Mouse (Mus musculus): Measurements from ENCODE around the gene Opcml.

The Opcml gene

DNA sequence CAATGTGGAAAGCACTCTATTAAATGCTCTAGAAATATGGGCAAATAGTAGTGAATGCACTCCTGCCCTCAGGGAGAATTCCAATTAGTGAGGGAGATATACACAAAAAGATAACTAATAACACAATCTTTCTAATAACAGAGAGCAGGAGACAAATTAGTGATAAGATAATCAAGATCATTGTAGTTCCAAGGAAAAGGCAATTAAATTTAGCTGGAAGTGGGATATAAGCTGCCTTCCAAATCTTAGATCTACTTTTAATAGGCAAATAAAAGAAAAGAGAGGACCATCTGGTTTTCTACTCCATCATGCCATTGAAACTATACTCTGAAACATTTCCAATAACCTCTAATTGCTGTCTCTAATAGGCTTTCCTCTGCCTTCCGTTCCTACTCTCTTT is 742.6 kb downstream of the Opcml start:
- no peak for DNase-seq (ENCODE audit: low read depth, low spot score)

DNA sequence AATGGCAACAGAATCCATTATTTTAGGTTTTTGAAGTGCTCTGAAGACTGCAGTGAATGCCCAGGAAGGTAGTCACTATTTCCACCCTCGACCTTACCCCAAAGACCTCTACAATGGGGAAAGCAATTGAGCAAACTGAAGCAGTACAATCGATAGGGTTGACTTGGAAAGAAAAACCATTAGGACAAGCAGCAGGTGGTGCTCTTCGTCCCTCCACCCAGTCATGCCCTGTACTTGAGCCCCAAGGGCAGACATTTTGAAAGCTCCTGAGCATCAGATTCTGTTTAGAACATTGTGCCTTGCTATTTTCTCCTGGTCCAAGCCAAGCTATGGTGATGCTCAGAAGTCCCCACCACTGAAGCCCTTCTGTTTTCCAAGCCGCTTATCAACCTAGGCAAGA is 744.4 kb downstream of the Opcml start:
- DNase-seq (ENCODE audit: low read depth, low spot score): peak; percentile 77

DNA sequence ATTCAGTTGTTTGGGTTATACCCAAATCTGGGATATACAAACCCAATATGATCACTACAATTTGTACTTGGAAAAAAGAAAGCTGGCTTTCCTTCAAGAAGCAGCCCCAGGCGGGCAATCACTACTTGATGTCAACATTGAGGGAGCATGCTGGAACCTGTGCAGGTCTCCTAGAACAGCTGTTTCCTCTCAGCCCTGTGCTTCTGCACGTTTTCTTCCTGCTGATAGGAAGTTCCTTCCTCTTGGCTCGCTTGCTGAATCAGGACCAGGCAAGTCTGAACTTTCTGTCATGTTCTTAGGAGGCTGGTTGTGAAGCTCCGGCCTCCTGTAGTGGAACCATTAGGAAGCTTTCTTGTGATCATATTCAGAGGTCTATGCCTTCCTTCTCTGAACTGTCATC is 746.1 kb downstream of the Opcml start:
- no peak for DNase-seq (ENCODE audit: low read depth, low spot score)

DNA sequence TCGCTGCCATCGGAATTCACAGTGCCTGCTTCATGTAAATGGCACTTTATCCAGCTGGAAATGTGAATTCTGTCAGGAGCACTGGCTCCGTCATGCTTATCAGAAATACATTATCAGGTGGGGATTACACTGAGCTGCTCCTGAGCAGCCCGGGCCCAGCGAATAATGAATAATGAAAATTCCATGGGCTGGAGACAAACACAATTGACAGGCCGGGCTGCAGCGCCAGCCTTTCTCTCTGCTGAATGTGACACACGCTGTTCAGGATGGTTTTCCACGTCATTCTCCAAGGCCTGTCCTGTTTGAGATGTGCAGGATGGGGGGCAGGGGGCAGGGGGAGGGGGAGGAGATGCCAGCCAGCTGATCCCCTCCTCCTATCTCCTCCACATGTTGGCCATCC is 757.6 kb downstream of the Opcml start:
- no peak for DNase-seq (ENCODE audit: low read depth, low spot score)

DNA sequence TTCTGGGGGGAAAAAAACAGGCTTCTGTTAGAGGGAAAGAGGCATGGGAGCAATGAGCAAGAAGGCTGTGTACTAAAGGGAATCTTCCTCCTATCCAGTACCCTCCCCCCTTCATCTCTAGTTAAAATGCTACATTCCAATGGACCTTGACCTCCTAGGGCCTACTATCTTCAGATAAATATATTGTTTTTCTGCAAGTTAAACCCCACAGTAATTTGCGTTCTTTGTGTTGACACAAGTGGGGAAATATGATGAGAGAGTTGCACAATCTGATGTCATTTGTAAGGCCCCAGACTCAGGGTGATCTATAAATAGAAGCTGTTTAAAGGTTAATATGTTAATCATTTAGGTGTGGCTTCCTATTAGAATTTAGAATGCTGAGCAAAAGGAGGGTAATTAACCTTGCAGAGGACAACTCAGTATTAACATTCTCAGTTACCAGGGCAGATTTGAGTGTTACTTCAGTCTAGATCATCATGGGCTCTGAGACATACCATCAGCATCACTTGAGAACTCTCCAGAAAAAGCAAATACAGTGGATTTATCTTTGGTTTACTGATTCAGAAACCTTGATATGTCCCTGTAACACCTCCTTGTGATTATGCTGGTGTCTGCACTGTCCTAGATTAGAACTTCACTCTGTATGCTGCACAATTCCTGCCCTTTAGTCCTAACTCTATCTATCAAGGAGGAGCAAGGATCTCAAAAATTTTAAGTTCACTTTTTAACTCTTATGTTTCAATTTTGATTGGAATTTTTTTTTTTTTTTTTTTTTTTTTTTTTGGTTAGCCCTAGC is 762.0 kb downstream of the Opcml start:
- peak; percentile 64 for DNase-seq (ENCODE audit: low read depth, low spot score)

DNA sequence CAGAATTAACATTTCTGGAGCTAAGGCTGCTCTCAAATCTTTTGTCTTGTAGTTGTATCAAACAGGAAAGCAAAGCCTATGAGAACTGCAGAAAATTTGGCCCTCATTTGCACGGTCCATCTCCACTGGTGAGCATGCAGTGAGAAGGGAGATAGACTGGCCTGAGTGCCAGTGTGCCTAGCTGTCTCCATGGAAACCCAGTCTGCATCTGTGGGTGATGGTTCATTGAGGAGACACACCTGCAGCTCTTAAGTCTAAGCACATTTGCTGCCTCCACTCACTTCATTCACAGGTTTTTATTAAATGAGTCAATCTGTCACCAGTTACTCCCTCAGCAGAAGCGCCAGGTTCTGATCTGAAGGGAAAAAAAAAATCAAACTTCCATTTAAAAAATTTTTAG is 768.1 kb downstream of the Opcml start:
- DNase-seq (ENCODE audit: low read depth, low spot score): no peak

DNA sequence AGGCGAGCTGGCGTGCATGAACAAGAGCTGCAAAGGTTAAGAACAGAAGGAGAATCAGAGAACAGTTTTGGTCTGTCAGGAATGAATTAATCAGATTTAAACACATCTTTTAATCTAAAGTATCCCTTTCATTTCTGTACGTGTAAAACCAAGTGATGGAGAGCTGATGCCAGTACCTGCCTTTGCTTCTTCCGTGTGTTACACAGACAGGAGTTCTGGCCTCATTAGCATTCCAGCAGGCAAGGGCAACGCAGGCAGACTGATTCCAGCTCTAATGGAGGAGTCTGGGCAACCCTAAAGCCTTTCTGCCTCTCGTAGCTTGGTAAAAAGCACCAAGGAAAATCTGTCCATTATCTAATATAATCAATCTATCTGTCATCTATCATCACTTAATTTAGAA is 771.2 kb downstream of the Opcml start:
- no peak for DNase-seq (ENCODE audit: low read depth, low spot score)

DNA sequence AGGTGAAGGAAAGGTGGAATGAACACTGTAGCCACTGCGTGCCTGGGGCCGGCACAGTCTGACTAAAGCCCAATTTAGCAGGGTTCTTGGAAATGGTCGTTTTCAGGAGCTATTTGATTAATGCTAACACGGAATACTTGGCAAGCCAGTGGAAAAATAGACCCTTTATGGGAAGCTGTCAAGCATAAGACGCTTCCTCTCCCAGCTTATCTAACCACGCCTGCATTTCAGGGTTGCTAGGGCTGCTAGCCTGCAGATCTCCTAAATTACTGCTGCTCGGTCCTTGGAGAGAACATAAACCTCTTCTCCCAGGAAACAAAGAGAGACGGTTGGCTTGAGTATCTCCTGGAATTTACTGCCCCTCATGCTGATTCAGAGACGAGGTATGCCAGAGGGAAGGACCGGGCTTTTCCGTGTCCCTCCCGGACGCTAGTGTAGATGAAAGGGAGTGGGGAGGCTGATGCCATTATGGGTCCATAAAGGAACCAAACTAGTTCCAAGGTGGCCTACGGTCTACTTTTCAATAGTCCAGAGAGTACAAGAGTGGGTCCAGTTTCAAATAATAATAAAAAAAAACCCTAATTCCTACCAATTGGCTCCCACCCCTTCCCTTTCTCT is 772.6 kb downstream of the Opcml start:
- no peak for DNase-seq (ENCODE audit: low read depth, low spot score)

DNA sequence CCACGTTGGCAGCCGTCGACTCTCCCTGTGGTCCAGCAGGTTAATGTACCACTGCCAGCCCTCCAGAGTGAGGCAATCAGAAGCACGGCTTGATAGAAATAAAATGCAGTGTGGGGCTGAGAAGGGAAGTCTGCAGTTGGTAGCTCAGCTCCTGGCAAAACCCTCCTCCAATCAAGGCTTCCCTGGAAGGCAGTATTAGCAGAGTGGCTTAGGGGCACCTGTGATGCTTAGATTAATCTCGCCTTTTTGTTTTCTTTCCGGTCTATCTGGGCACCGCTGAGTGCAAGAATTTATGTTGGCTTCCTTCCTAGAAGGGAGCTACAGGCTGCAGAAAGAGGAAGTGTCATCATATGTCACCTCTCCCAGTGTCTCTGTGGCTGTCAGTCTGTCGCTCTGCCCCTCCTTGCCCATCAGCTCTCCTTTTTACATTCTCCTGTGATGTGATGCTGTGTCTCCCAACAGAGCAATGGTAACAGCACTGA is 778.5 kb downstream of the Opcml start:
- DNase-seq (ENCODE audit: low read depth, low spot score): no peak

DNA sequence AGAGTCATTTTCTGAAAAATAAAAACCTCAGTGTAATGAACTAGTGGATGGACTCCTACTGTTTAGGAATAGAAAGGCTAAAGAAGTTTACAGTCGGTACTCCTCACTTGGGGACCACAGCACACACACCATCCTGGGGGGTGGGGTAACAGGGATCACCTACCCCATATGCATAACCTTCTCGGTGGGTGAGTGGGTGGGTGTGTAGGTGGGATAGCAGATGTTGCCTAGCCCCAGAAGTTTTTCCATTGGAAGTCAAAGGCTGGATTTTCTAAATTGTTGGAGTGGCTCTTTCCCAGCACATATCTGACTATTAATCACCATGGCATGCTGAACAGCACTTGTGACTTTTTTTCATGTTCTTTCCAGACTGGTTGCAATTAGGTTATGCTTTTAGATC is 779.2 kb downstream of the Opcml start:
- DNase-seq (ENCODE audit: low read depth, low spot score): no peak

DNA sequence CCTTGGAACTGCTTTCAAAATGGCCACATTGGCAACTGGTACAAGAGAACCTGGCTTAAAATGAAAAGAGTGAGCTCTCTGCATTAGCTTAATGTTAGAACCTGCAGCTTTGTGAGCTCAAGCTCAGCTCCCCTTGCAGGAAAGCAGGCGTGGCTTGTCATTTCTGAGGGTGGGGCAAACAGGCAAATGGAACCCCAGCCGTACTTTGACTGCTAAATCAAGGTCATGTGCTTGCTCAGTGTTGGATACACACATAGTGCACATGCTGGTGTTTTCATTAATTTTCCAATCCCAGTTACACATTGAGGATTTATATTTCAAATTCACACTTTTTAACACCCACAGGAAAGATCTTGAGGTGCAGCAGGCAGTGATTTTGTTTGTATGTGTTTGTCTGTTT is 781.1 kb downstream of the Opcml start:
- DNase-seq (ENCODE audit: low read depth, low spot score): no peak

DNA sequence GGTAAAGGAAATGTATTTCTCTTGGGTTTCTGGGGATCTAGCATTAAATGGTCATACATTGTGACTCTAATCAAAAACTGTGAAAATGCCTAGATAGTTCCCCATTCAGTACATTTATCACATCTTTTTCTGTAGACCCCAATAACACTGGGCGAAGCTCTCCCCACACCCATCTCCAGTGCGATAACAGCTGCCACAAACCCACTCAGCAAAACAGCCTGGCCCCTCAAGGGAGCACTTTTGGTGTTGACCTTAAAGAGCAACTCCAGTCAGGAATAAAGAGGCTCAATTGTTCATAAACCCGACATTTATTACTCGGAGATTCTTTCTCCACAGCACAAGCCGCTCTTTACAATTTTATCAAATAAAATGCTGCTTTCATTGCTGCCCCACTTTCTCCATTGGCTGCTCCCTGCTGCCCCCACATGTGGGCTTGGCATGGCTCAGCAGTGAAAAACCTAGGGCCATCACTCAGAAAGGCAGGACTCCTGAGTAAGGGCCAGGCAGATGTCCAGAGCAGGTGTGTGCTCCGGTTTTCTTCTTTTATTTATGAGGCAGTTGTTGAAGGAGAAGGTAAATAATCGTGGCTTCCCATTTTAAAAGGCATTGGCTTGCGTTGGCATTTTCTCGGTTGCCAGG is 781.7 kb downstream of the Opcml start:
- no peak for DNase-seq (ENCODE audit: low read depth, low spot score)

DNA sequence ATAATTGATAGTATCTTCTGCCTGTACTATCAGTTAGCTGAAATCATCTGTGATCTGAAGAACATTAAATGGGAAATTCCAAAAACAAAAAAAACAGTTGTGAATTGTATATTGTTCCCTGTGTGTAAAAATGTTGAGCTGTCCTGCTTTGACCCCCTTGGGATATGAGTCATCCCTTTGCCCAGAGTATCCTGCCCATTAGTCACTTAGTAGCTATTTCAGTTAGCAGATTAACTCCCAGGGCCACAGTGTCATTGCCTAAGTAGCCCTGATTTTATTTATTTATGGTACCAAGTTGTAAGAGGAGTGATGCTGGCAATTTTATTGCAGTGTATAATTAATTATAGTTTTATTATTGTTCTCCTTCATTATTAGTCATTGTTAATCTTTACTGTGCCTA is 788.2 kb downstream of the Opcml start:
- no peak for DNase-seq (ENCODE audit: low read depth, low spot score)

DNA sequence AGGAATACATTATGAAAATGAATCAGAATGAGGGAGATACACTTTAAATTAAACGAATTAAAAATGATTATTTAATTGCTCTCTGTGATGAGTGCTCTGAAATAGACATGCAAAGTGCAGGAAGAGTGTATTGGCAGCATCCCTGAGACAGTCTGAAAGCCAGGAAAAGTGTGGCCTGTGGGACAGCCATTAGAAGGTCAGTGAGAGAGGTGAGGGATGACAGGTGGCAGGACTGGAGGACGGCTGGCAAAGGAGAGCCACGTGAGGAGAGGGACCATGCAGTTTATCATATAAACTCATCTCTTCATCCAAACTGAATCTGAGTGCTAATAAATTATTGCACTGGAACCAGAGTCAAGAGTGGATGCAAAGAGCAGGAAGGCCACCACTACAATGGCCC is 796.7 kb downstream of the Opcml start:
- no peak for DNase-seq (ENCODE audit: low read depth, low spot score)

DNA sequence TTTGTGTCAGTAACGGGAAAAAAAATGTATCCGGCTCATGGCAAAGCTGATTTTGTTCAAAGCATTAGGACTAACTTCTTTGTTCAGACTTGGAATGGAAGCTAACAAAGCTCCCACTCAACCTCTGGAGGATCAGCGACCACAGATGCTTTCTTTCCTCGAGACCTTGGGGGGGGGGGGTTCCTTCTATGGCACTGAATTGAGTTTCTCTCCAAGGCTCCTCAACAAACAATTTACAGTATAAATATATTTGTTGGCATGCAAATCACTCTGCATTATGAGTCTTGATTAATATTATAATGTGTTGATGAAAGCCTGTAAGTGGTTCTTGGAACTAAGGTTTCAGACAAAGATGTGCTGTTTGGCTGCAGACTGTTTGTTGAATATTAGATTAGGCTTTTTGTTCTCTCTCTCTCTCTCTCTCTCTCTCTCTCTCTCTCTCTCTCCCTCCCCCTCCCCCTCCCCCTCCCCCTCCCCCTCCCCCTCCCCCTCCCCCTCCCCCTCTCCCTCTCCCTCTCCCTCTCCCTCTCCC is 797.3 kb downstream of the Opcml start:
- DNase-seq (ENCODE audit: low read depth, low spot score): no peak

DNA sequence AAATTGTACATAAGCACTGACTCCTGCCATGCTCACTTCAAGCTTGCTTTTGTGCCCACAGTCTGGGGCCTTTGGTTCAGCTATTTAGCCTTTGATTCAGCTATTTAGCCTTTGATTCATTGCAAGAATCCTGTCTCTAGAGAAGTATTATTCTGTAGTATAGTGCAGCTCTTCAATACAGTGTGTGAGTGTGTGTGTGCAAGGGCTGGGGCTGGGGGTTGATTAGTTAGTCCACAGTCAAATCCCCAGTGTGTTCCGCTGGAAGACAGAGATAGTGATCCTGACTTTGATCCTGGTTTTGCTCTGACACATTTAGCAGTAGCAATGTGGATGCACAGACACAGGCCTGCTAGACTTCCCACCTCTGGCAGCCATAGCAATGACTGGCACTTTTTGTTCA is 797.9 kb downstream of the Opcml start:
- DNase-seq (ENCODE audit: low read depth, low spot score): no peak

DNA sequence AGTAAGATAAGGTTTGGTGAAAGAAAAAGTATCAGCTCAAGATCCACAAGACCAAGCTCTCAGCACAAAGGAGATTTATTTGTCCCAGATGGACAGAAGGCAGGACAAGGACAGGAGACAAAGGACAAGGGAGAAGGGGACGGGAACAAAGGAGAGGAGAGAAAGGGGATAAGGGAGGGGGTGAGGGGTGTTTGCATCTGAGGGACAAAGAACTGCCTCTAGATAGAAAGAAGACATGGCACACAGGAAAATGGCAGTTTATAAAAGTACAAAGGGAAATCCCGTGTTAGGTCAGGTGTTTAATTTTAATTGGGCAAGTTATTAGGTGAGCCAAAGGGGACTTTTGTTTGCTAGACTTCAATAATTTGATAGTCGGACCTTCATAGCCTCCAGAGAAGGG is 801.6 kb downstream of the Opcml start:
- DNase-seq (ENCODE audit: low read depth, low spot score): no peak

DNA sequence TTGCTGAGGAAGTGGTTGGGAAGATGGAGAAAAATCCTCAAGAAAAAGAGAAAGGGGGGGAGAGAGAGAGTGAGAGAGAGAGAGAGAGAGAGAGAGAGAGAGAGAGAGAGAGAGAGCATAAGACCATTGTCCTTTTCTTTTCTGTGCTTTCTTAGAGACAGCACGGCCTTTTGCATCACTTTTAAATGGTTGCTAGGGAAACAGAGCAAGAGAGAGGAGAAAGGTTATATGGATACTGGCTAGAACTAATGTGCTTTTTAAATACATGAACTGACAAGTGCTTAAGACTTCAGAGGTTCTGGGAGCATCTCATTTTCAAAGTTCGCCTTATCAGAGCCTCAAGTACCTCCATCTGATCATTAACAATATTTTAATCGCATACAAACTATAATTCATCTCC is 804.5 kb downstream of the Opcml start:
- no peak for DNase-seq (ENCODE audit: low read depth, low spot score)

DNA sequence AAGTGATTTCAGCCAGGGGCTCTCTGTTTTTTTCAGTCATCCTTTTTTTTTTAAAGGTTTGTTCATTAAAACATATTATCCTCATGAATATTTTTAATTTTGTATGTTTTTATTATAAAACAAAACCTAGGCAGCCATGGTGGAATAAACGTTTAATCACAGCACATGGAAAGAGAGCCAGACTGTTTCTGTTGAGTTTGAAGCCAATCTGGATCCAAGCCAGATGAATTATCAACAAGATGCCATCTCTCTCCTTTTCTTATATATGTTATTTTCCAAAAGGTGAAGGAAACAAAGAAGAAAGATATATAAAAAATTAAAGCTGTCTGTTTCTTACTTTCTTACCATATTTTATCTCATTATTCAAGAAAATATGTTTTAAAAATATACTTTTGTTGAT is 815.0 kb downstream of the Opcml start:
- no peak for DNase-seq (ENCODE audit: low read depth, low spot score)

DNA sequence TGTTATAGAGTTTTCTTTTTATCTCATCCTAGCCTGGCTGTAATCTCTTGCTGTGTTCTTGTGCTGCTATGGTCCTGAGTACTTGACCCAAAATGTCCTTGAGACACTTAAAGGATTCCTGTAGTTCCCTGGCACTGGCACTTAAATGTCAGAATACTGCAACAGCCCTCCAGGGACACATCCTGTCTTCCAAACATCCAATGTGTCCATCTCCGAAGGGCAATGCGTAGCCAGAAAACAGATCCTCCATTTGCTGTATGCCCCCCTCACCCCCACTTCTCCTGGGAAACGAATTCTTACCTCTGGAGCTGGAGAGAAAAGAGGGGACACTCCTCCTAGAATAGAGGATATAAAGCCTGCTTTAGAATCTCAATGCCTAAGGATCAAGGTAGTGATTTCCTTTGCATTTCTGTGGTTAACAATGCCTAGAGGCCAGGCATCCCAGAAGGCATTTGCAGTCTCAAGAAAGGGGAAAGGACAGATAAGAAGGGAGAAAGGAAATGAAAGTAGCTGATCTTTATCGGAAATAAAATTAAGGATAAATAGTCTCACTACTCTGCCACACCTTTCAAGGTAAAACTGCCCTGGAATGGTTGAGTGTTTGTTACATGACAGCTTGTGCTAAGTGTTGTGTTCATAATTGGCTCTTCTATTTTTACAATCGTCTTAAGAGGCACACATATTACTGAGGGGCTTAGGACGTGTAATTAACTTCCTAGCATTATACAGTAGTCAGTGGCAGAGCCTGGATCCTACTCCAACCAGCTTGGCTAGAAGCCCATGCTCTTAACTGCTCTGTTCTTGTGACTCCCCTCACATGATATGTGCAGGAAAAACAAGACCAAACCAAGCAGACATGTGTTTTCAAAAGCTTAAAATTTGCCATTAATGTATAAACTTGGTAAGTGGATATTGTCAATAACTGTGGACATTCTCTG is 823.4 kb downstream of the Opcml start:
- DNase-seq (ENCODE audit: low read depth, low spot score): peak; percentile 64

DNA sequence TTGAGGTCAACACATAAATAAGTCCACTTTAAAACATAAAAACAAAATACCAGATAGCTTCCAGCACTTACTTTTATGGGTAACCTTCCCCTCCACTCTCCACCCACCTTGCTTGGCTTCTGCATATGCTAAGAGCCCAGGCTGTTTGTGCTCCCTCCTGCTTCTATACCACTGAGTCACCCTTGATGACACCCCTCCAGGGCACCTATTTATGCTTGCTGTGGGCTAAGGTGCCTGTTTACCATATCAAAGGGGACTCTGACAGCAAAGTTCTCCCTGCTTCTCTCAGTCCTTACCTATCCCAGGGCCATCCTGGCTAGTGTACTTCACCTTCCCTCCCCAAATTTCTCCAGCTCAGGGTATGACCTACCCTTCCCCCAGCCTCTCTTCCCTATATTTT is 824.9 kb downstream of the Opcml start:
- DNase-seq (ENCODE audit: low read depth, low spot score): peak; percentile 54

DNA sequence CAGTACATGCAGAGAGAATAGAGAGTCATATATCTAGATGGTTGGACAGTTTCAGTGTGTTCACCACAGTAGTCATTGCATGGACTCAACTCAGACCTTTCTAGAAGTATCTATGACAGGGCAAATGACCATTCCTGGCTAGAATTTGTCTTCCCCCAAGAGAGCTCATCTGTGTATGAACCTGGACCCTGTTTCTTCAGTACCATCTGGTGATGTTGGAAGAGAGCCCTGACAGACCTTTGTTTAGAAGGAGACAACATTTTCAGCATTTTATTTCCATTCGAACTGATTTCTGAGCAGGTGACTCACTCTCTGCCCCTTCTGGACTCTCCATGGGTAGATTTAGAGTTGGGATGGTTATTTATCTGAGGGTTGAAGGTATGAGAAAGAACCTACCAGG is 827.1 kb downstream of the Opcml start:
- no peak for DNase-seq (ENCODE audit: low read depth, low spot score)
